Mouse (Mus musculus) NIH3T3 (cell line): Measurements from ENCODE around the gene Lhfpl2.
"Not testable (repeated sequence)": the region's sequence is repeated elsewhere in the genome, so short reads cannot be mapped to it uniquely, and the experiment has no call there.

ENCODE experiments used
- DNase-seq: peaks from one replicate; pipeline ENCODE4 v3.0.0-alpha.2; 2012; ENCODE audit warnings: low read depth

Gene Lhfpl2

DNA sequence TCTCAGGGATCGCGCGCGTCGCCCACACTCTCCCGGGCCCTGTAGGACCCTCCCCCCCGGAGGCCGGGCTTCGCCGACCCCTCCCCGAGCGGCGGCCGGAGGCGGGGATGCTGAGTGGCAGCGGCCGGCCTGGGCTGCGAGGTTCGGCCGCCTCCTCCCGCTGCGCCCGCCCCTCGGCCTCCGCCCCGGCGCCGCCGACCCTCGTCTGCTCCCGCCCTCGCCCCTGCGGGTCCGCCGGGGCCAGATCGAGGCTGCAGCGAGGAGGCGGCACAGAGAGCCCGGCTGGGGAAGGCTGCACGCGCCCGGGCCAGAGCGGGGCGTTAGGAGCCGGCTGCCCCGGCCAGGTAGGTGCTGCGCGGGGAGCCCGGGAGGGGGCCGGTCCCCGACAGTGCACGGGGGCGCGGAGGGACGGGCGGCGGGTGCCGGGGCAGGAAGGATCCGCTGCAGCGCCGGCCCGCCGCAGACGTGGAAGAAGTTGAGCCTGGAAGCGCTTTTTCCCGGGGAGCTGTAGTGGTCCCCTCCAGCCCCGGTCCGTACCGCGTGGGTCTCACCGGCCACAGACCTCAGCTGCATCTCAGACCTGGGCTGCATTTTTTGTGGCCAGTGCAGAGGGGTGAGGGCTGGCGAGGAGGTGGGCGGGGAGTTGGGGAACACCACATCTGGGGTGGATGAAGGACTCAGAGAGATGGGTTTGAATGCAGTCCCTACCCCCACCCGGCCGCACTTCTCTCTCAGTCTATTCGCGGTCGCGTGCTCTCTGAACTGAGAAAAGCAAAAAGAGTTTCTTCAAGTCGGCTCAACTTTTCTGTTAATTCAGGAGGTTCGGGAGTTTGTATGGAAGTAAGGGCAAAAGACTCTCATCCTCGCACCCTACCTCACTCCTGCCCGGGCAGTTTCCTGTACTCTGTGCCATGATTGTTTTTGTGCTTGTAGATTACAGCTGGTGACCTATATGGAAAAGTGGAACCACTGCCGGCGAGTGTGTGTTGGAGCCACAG lies at the start of gene Lhfpl2:
Gene Lhfpl2 (plus strand): TSS at position 234 of the 998 bp plus-strand sequence.
- DNase-seq, result peak; percentile 70

DNA sequence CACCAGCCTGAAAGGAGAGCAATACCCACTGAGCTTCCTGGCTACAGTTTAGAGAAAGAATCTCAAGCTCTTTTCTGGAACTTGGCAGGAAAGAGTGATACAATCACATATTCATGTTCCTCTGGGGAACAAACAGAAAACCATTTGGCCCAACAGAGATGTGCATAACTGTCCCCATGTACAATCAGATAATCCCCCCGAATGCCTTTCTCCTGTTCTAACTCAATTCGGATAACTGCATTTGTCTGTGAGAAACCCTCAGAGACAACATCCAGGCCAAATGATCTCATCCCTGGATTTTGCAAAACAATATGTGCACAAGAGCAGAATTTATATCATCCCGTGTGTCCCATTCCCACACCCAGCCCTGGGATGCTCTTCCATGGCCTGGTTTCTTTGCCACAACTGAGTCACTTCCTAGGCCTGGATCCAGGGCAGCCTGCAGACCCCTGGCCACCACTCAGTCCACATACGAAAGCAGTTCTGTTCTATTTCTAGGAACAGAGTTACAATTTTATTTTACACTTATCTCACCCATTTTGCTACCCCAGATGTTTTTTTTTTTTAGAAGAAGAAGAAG lies 45.5 kb upstream of the Lhfpl2 start:
- peak; percentile 9 for DNase-seq

DNA sequence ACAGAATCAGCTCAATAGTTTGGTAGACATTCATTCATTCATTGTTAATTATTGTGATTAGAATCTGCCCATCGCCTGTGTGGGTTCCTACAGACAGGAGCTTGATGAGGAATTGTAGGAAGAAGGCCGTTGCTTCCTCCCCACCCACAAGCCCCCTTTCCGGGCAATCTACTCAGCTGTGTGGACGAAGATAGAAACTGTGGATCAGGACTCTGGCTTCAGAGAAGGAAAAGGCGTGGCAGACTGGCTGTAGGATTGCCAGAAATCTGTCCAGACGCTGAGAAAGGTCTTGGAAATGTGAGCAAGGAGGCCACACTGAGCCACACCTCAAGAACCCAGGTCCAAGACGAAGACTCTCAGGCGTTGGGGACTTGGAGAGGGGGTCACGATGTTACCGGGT lies 43.6 kb upstream of the Lhfpl2 start:
- DNase-seq, result no peak

DNA sequence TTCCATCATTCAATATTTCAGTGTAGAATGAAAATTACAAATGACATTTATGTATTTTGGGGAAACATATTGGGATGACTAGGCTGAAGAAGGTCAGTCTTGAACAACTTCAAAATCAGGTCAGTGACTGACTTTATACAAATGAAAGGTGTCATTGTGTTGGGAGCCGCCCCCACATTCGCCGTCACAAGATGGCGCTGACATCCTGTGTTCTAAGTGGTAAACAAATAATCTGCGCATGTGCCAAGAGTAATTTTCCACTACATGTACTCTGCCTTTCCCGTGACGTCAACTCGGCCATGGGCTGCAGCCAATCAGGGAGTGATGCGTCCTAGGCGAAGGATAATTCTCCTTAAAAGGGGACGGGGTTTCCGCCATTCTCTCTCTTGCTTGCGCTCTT lies 33.0 kb upstream of the Lhfpl2 start:
- not testable (repeated sequence) for DNase-seq

DNA sequence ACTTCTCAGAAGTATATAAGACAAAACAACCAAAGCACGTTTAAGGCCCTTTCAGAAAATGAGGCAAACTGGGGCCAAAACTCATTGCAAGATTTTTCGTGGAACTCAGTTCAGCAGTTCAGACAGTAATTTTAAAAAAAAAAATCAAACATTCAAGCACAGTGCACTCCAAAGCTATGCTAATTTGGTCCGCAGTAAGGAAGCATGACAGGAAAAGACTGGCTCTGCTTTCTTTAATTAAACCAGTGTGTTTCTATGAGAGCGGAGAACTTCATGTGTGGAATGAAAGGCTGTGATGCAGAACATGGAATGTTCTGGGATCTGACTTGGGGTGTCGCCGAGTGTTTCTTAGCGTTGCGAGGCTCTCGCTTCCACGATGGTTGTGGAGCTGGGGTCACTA lies 28.4 kb upstream of the Lhfpl2 start:
- DNase-seq, result no peak

DNA sequence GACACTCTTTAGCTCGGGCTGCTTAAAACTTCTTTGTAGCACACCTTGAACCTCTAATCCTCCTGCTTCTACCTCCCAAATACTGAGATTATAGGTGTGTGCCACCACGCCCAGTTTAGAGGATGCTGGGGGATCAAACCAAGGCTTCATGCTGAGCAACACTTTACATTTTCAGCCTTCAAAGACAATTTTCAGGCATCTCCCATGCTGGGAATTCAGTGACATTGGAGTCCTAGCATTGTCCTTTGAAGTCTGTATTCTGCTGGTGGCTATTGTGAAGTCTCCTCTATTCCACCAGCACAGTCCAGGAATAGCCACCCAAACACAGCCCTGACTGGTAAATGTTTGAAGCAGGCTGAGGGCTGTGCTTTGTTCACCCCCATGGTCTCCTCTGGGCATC lies 27.0 kb upstream of the Lhfpl2 start:
- no peak for DNase-seq

DNA sequence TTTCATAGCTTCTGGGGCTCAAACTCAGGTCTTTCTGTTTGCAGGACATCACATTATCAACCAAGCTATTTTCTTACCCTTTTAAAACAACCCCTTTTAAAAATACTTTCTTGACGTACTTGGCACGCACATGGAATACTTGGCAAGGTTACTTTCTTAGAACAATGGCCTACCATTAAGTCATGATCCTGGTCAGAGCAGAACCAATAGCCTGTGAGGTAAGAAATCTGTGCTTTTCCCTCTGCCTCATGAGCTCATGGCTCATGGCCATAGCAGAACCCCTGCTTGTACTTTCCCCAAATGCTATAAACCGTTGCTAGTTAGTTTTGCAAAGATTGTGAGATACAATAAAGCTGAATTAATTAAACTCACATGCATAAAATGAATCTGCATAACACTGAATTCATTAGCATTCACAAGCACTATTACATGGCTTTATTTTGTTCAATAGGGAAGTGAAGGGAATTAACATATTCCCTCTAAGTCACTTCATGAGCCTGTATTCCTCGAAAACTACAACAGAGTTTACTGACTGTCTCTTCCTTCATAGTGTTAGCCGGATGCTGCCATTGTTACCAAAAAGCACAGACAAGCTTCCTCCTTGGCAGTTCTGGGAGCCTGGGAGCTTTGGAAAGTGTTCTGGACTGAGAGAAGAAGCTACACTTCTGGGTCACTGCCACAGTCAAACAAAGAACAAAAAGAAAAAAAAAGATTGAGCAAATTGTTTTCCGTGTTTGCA lies 20.1 kb upstream of the Lhfpl2 start:
- peak; percentile 5 for DNase-seq

DNA sequence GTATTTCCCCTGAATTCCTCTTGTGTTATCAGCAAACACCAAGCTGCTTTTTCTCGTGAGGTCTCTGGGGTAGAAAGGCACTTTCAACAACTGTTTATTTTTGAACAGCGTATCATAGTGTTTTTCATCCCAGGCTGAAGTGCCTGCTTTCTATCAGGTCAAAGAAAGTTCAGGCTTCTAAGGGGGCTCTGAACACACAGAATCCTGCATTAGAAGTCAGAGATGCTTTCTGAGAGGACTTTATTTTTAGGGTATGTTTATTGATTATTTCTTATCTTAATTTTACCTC lies 19.6 kb upstream of the Lhfpl2 start:
- DNase-seq, result no peak

DNA sequence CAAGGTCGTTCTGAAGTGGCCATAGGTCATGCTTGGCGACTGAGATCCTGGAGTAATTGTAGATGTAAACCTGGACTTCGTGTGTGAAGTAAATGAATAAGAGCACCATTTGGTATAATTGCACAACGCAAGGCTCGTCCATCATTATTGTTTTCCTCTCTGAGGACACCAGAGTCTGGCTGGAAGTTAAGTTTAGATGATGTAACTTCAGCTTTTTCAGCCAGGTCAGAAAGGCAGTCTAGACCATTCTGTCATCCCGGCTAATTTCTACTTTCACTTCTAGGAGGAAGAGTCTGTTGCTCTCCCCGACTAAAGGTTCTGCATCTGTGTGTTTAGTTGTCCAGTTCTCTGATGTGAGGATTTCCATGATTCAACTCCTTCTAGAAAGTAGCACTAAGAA lies 7.6 kb upstream of the Lhfpl2 start:
- DNase-seq, result peak; percentile 62

DNA sequence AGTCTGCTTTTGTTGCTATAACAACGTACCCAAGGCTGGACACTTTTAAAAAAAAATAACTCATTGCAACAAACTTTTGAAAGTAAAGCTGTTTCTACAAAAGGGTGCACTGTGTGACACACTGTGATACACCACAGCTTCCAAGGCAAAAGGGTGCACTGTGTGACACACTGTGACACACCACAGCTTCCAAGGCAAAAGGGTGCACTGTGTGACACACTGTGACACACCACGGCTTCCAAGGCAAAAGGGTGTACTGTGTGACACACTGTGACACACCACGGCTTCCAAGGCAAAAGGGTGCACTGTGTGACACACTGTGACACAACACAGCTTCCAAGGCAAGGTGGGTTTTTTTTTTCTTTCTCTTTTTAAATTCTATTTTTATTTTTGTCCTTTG lies 6.8 kb upstream of the Lhfpl2 start:
- DNase-seq, result no peak

DNA sequence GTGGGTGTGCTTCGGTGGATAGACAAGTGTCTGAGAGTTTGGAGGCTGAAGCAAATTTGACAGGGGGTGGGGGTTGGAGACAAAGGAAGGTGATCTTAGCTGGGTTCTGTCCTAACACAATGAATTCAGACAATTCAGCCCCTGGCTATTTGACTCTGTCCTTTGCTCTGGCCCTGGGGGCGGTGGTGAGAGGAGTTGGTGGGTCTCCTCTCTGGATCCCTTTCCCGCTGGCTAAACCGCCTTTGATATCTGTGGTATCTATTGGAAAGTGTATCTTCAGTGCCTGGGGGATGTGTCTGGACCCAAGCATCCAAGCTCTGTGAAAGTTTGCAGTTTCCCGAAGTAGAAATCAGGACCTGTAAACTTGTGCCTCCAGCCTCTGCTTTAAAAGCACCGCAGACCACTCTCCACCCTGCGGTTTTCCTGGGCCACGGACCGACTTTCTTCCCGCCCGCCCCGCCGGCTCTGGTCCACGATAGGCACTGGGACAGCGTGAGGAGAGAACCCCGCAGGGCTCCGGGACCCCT lies 497 bp upstream of the Lhfpl2 start:
- DNase-seq, result no peak

DNA sequence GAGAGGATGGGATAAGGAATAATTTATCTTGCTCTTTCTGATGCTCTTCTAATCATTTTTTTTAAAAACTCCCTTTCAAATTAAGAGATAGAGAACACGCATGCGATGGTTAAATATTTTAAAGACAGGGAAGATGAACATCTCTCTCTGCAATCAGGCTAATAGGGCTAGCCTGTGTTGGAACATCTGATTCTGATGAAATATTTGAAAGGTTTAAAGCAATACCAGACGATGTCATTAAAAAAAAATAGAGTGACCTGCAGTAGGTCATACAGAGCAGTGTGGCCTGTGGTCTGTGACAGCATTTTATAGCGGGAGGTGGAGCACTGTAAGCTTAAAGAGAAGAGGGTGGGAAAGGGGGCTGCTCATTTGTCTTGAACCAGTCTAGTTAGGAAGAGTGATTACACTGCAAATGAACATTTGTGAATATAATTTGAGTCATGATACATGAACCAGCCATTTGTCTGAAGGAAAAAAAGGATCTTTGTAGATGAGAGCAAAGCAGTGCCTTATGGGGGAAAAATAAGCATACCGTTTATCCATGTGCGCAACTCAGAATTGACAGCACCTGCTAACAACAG lies 1.1 kb downstream of the Lhfpl2 start:
- DNase-seq, result no peak

DNA sequence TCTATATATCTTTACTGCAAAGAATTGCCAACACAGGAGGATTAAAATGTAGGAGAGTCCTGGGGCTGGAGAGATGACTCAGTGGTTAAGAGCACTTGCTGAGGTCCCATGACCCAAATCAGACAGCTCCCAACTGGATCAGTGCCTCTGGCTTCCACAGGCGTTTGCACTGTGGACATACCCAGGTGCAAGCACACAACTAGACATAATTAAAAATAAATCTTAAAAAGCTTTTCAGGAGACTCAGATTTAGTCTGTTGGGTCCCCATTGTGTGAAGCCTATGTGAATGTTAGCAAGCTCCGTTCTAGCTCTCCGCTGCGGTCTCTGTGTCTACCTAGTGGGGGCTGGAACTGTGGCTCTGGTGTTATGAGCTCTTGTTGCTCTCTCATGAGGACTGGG lies 1.8 kb downstream of the Lhfpl2 start:
- peak; percentile 36 for DNase-seq

DNA sequence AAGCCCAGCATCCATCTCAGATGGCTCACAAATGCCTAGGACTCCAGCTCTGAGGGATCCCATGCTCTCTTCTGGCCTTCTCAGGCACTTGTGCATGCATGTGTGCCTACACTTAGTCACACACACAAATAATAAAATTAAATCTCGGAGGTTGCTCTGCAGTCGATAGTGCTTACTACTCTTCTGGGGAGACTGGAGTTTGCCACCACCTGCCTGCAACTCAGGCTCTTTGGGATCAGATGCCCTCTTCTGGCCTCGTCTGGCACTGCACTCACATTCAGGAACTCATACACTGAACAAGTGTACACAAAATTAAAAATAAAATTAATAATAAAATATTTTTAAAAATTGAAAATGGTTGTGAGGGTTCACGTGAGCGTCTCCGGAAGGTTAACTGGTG lies 2.2 kb downstream of the Lhfpl2 start:
- peak; percentile 73 for DNase-seq

DNA sequence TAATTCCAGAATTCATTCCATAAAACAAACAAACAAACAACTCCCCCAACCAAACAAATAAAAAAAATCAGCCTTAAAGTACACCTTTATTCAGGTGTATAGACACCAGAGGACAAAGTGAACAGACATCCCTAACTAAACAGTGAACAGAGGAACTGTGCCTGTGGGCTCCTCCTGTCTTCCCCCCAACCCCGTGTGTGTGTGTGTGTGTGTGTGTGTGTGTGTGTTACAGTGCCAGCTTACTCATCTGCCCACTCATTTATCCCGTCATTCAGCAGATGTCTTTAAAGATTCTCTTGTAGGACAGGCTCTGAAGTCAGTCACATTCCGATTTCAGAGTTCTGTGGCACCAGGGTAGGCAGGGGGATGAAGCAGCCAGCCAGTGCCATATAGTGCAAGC lies 2.9 kb downstream of the Lhfpl2 start:
- DNase-seq, result no peak

DNA sequence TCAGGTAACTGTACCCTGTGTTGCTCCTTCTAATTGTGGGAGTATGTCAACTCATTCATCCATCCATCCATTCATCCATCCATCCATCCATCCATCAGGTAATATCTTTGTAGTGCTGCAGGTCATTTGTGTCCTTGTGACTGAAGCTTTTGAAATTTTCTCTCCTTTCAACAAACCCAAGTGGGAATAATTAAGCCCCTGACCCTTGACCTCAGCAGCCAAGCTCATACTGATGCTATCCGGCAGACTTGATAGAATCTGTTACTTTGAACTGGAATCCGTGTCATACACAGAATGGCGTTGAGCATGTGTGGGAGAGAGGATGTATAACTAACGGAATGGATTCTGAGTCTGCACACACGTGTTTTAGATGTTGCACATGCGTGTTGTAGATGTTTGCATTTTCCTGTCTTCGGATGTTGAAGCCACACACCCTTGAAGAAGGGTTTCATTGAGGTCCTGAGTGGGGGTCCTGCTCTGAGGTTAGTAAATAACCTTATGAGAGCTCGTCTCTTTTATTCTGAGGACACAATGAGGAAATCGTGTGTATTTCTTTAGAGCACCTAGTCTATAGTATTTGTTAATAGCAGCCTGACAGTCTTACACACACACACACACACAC lies 3.8 kb downstream of the Lhfpl2 start:
- no peak for DNase-seq

DNA sequence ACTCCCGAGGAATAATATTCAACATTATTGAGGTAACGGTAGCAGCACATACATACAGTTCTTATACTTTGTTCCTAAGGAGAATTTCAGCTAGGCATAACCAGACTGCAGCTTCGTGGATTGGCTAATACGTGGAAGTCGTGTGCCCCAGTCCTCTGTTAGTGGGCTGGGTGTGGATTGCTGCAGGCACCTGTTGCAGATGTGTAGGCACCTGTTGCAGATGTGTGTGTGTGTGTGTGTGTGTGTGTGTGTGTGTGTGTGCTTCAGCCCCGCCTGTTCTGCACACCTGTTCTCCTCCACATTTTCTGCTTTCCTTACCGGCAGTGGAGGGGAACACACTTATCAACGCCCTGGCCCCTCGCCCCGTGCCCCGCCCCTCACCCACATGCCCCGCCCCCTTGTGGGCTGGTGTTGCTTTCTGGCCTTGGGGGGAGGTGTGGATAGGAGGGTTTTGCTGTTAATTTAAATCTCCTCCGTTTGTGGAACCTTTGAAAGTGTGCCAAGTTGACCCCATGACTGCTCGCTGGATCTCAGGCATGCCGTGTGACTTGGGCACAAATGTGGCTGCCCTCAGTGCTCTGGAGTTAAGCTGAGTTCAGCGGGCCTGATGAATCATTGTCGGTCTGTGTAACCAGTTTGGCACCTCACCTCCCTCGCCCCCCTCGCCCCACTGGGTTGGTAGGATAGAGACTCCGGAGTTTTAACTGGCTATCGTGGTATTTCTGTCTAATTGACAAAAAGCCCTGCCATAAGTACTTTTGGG lies 4.9 kb downstream of the Lhfpl2 start:
- peak; percentile 34 for DNase-seq

DNA sequence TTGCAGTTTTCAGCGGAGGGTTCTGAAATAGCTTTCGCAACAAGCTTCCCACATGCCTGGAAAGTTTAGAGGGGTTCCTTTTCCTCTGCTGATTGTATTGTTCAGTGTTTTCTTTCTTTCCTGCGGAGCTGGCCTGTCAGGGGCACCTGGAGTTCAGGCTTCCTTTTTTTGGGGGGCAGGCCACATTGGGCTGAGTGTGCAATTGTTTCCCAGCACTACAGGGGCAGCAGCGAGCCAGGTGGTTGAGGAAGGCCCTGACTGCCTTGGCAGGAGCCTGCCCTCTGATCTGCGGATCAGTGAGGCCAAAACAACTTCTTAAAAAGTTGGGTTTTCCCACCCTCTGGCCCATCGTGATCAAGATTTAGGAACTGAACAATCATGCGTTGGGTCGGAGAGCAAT lies 5.6 kb downstream of the Lhfpl2 start:
- DNase-seq, result no peak

DNA sequence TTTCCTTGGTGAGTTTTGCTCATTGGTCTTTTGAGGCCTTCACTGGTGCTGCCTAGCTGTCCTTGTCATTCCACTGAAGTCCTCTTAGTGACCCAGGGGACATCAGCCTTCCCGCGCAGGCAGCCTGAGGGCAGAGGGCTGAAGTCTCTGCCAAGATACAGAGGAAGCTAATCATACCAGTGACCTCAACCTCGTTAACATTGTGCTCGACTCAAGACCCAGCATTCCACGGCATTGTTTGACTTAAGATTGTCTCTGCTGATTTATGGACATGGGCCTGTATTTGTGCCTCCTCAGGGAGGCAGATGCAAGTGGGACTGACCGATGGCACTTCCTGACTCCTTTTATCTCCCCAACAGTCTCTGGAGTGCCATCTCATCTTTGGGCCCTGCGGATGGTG lies 7.0 kb downstream of the Lhfpl2 start:
- DNase-seq, result no peak

DNA sequence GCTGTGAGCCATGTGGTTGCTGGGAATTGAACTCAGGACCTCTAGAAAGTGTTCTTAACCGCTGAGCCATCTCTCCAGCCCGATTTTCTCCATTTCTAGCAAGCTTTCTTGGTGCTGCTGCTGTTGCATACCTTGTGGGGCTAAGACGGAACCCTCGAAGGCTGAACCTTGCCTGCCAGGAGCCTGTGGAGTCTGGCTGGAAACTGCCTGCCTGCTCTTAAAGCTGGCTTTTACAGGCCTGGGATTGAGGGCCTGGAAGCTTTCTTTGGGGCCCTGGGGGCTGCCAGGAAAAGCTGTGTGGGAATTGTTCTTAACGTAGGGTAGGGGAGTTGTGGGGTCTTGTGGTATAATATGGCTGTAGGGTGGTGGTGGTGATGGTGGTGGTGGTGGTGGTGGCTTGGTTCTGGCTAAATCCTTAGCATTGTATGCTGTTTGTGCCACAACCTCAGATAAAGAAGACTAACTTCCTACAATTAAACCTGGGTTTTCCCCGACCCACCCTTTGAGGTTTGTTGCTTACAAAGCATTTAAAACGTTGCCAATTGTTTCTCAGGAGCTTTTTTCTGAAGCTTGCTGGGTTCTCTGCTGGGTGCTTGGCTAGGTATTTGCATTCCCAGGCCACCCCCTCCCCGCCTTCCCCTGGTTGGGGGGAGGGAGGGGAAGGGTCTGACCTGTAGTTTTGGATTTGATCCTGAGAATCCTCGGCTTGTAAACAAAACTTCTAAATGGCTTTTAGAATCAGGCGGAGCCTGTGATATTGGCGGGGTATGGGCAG lies 7.9 kb downstream of the Lhfpl2 start:
- no peak for DNase-seq
